ENCODE assay signal across 8 mouse cellular contexts in genomic region chr13:63573256-63573835, GRCm38 (mm10). TPM values are rescaled to one million over a fixed set of nuclear protein-coding genes. Genes with fewer than 3 reads are reported as not detected.
A peak's percentile ranks its signal among the peaks of the same experiment; 100 is the strongest.
DNase-seq lines count a peak whose midpoint lies in the region; ATAC-seq and TF ChIP-seq lines count a peak whose summit lies in the region.

TSS of gene Ptch1 (minus strand) at chr13:63573598.

- peaks cover 13% of the 10 kb centered on the region for H3K4me1 ChIP-seq in hindbrain, embryonic 16.5 days (ENCODE audit: control insufficient read depth, insufficient read depth, low read depth, low read length)
- peaks cover 57% of the 10 kb centered on the region for H3K4me1 ChIP-seq in limb, embryonic 10.5 days
- H3K4me1 ChIP-seq in midbrain, embryonic 11.5 days (ENCODE audit: control insufficient read depth, insufficient read depth, low read length) = peaks cover 32% of the 10 kb centered on the region

- peak; percentile 9 to 31 for DNase-seq in spleen, adult 18-20 months
- DNase-seq in spleen, postnatal 36 days (ENCODE audit: low spot score in 2 of 2) = no peak
- peak; percentile 60 to 67 for DNase-seq in cerebellum, postnatal 25 days
- peak; percentile 33 for DNase-seq in gastrocnemius, adult 2 months
- DNase-seq in limb, embryonic 10.5 days (ENCODE audit: low spot score) = peak; percentile 85
- DNase-seq in midbrain, embryonic 11.5 days (ENCODE audit: low spot score, missing footprints) = peak; percentile 97
- DNase-seq in testis, postnatal 10 days (ENCODE audit: low spot score) = peak; percentile 73

- no peak; the same call in 1 of the 2 replicates for TF ChIP-seq CTCF in gastrocnemius, adult 2 months (IDR thresholded peaks at IDR 0.05)

- intact Hi-C loops in gastrocnemius, adult 2 months (cut with DNase I) = no loop called here

- H3K9me3 ChIP-seq in hindbrain, embryonic 16.5 days (ENCODE audit: control insufficient read depth, low read length) = no peaks in the 10 kb centered on the region
- no peaks in the 10 kb centered on the region for H3K9me3 ChIP-seq in limb, embryonic 10.5 days (replicated peaks)
- no peaks in the 10 kb centered on the region for H3K9me3 ChIP-seq in midbrain, embryonic 11.5 days (ENCODE audit: control insufficient read depth, low read length)

- H3K4me2 ChIP-seq in hindbrain, embryonic 16.5 days (ENCODE audit: low read length) = peak within 1 kb of the TSS; percentile 84
- H3K4me2 ChIP-seq in midbrain, embryonic 11.5 days = peak within 1 kb of the TSS; percentile 90

- peak within 1 kb of the TSS; percentile 81 for H3K4me3 ChIP-seq in gastrocnemius, adult 2 months
- peak within 1 kb of the TSS; percentile 73 for H3K4me3 ChIP-seq in hindbrain, embryonic 16.5 days (ENCODE audit: low read length)
- H3K4me3 ChIP-seq in limb, embryonic 10.5 days = peak within 1 kb of the TSS; percentile 98
- peak within 1 kb of the TSS; percentile 65 for H3K4me3 ChIP-seq in midbrain, embryonic 11.5 days (ENCODE audit: low read depth, low read length)

- peak; percentile 63 for ATAC-seq in hindbrain, embryonic 16.5 days
- ATAC-seq in midbrain, embryonic 11.5 days (ENCODE audit: low FRiP score) = peak; percentile 75

- H3K9ac ChIP-seq in hindbrain, embryonic 16.5 days (ENCODE audit: low read depth, low read length) = peak within 1 kb of the TSS; percentile 89
- H3K9ac ChIP-seq in midbrain, embryonic 11.5 days (ENCODE audit: low read length) = peak within 1 kb of the TSS; percentile 78

- WGBS in hindbrain, embryonic 16.5 days = under 1% methylated on average over 43 of the region's 44 CpGs
- WGBS in limb, embryonic 10.5 days = under 1% methylated on average over 43 of the region's 44 CpGs
- 0% methylated on average over 42 of the region's 44 CpGs for WGBS in midbrain, embryonic 11.5 days

- H3K27ac ChIP-seq in gastrocnemius, adult 2 months = peak within 1 kb of the TSS; percentile 52; the same call in 1 of the 2 replicates
- peak within 1 kb of the TSS; percentile 87 for H3K27ac ChIP-seq in hindbrain, embryonic 16.5 days (ENCODE audit: low read depth, low read length)
- H3K27ac ChIP-seq in limb, embryonic 10.5 days = peak within 1 kb of the TSS; percentile 93
- peak within 1 kb of the TSS; percentile 81 for H3K27ac ChIP-seq in midbrain, embryonic 11.5 days (ENCODE audit: low read depth, low read length)

- no peaks in the 10 kb centered on the region for H3K36me3 ChIP-seq in hindbrain, embryonic 16.5 days (ENCODE audit: control insufficient read depth, insufficient read depth, low read length)
- no peaks in the 10 kb centered on the region for H3K36me3 ChIP-seq in limb, embryonic 10.5 days
- H3K36me3 ChIP-seq in midbrain, embryonic 11.5 days (ENCODE audit: control insufficient read depth, insufficient read depth, low read length) = no peaks in the 10 kb centered on the region

- H3K27me3 ChIP-seq in hindbrain, embryonic 16.5 days (replicated peaks; ENCODE audit: control insufficient read depth, insufficient read depth, low read length) = peaks cover 10% of the 10 kb centered on the region
- H3K27me3 ChIP-seq in limb, embryonic 10.5 days (ENCODE audit: low read depth, poor library complexity, severe bottlenecking) = peaks cover 80% of the 10 kb centered on the region
- peaks cover 43% of the 10 kb centered on the region for H3K27me3 ChIP-seq in midbrain, embryonic 11.5 days (ENCODE audit: control insufficient read depth, insufficient read depth, low read length)

RNA-seq across cellular contexts. Expression of gene Ptch1, which starts in this region (rescaled TPM):
- total RNA-seq in gastrocnemius, adult 2 months (2021) = 10 to 100 TPM in 1 of 2 experiments, 1 to 10 TPM in 1; 8.0 to 13.0 TPM
- 15.3 and 17.3 TPM in 2 replicates for polyA plus RNA-seq in hindbrain, embryonic 16.5 days (2015; fragmentation: Nextera tagmentation; extraction: Ambion mirVana)
- polyA plus RNA-seq in limb, embryonic 10.5 days (2016; fragmentation: Nextera tagmentation; extraction: Ambion mirVana) = 18.2 and 19.0 TPM in 2 replicates
- polyA plus RNA-seq in midbrain, embryonic 11.5 days (2014; fragmentation: Nextera tagmentation; extraction: Ambion mirVana) = 22.6 and 22.9 TPM in 2 replicates

Comparison
In these comparisons a context has a peak if more than half of its experiments do, and no peak if none do; other contexts are left out.
1. DNase-seq: peak in spleen, adult 18-20 months (2 of 2), cerebellum, postnatal 25 days (2 of 2), gastrocnemius, adult 2 months (single experiment), limb, embryonic 10.5 days (single experiment), midbrain, embryonic 11.5 days (single experiment) and testis, postnatal 10 days (single experiment); none in spleen, postnatal 36 days (0 of 2).
2. Peak in every context shown above with its lines, with median percentiles within 50 percentile points of each other: H3K27ac ChIP-seq and H3K4me3 ChIP-seq.